Mouse (Mus musculus) MEL-GATA-1-ER (cell line): Measurements from ENCODE around the gene Gpd1.
"Not testable (repeated sequence)": the region's sequence is repeated elsewhere in the genome, so short reads cannot be mapped to it uniquely, and the experiment has no call there.

Source experiments
- DNase-seq: peaks from one replicate; pipeline ENCODE4 v3.0.0-alpha.2; 2012; ENCODE audit warnings: low read depth; ENCODE audit errors: extremely low read depth

The Gpd1 gene

GRCm38 (mm10) chr15:99771601-99772276 is 54.4 kb downstream of the Gpd1 start:
- peak; percentile 68 for DNase-seq

GRCm38 (mm10) chr15:99772277-99772880 is 55.1 kb downstream of the Gpd1 start:
- peak; percentile 80 for DNase-seq

- DNase-seq, result not testable (repeated sequence)
Observed at GRCm38 (mm10) chr15:99772881-99772924, 55.4 kb downstream of the Gpd1 start, which contains the start of gene Cers5. Cers5 (minus strand) TSS chr15:99772885.

GRCm38 (mm10) chr15:99772925-99773324 is 55.6 kb downstream of the Gpd1 start:
- DNase-seq, result no peak
